Mouse (Mus musculus): Measurements from ENCODE around the gene Gm10762. TPM values are rescaled to one million over a fixed set of nuclear protein-coding genes. Genes with fewer than 3 reads are reported as not detected.
"Not testable (repeated sequence)": the region's sequence is repeated elsewhere in the genome, so short reads cannot be mapped to it uniquely, and the experiment has no call there.

The Gm10762 gene
- 19.8 and 20.0 TPM in 2 replicates for polyA plus RNA-seq (2014; fragmentation: Nextera tagmentation; extraction: Ambion mirVana)

GRCm38 (mm10) chr2:128967661-128968441, at the start of gene Gm10762:
Gene Gm10762 (minus strand): TSS chr2:128967725.
- H3K9me3 ChIP-seq (ENCODE audit: control insufficient read depth, low read length), result no peaks in the 10 kb centered on the region

GRCm38 (mm10) chr2:129008867-129009266, 41.3 kb upstream of the Gm10762 start:
- not testable (repeated sequence) for H3K27me3 ChIP-seq (ENCODE audit: control insufficient read depth, insufficient read depth, low read length); H3K9ac ChIP-seq (ENCODE audit: low read depth, low read length); H3K9me3 ChIP-seq (ENCODE audit: control insufficient read depth, low read length); ATAC-seq (ENCODE audit: low FRiP score); H3K36me3 ChIP-seq (ENCODE audit: control insufficient read depth, insufficient read depth, low read length); H3K4me1 ChIP-seq (replicated peaks; ENCODE audit: control insufficient read depth, insufficient read depth, low read length); H3K4me2 ChIP-seq (replicated peaks; ENCODE audit: low read depth, low read length); H3K27ac ChIP-seq (ENCODE audit: low read depth, low read length); H3K4me3 ChIP-seq (ENCODE audit: low read depth, low read length)
- DNase-seq (ENCODE audit: low spot score), result peak; percentile 5
- whole genome bisulfite sequencing, result 75% methylated on average over 2 of the region's 2 CpGs

More at GRCm38 (mm10) chr2:128967661-128968441, at the start of gene Gm10762:
- peak within 1 kb of the TSS; percentile 96 for H3K9ac ChIP-seq (ENCODE audit: low read depth, low read length)
- H3K36me3 ChIP-seq (ENCODE audit: control insufficient read depth, insufficient read depth, low read length), result no peaks in the 10 kb centered on the region
- peak within 1 kb of the TSS; percentile 32 for H3K4me2 ChIP-seq (replicated peaks; ENCODE audit: low read depth, low read length)
- WGBS, result 0% methylated on average over 72 of the region's 80 CpGs
- H3K27ac ChIP-seq (ENCODE audit: low read depth, low read length), result peak within 1 kb of the TSS; percentile 98
- 0 out of 2 replicates have a peak, but pooled peaks cover 2% of the 10 kb centered on the region for H3K4me1 ChIP-seq (replicated peaks; ENCODE audit: control insufficient read depth, insufficient read depth, low read length)
- DNase-seq (ENCODE audit: low spot score) (peak; percentile 82), ATAC-seq (ENCODE audit: low FRiP score) (peak; percentile 84)
- no peaks in the 10 kb centered on the region for H3K27me3 ChIP-seq (ENCODE audit: control insufficient read depth, insufficient read depth, low read length)
- peak within 1 kb of the TSS; percentile 61 for H3K4me3 ChIP-seq (ENCODE audit: low read depth, low read length)

- Histone ChIP-seq H3K9me3 (ENCODE audit: control insufficient read depth, low read length) (no peaks in the 10 kb centered on the region), H3K4me1 (replicated peaks; ENCODE audit: control insufficient read depth, insufficient read depth, low read length) (no peaks in the 10 kb centered on the region), H3K27me3 (ENCODE audit: control insufficient read depth, insufficient read depth, low read length) (no peaks in the 10 kb centered on the region), H3K36me3 (ENCODE audit: control insufficient read depth, insufficient read depth, low read length) (no peaks in the 10 kb centered on the region), H3K4me3 (ENCODE audit: low read depth, low read length) (no peak overlapping the region), H3K9ac (ENCODE audit: low read depth, low read length) (no peak overlapping the region), H3K4me2 (replicated peaks; ENCODE audit: low read depth, low read length) (no peak overlapping the region), H3K27ac (ENCODE audit: low read depth, low read length) (no peak overlapping the region)
- no peak for DNase-seq (ENCODE audit: low spot score)
- ATAC-seq (ENCODE audit: low FRiP score), result no peak
- WGBS, result 83% methylated on average over 4 of the region's 4 CpGs
Observed at GRCm38 (mm10) chr2:129006194-129006749, 38.7 kb upstream of the Gm10762 start.

GRCm38 (mm10) chr2:129004872-129005271, 37.3 kb upstream of the Gm10762 start:
- no peaks in the 10 kb centered on the region for H3K9me3 ChIP-seq (ENCODE audit: control insufficient read depth, low read length)
- no peaks in the 10 kb centered on the region for H3K4me1 ChIP-seq (replicated peaks; ENCODE audit: control insufficient read depth, insufficient read depth, low read length)
- H3K27ac ChIP-seq (ENCODE audit: low read depth, low read length), result no peak overlapping the region
- no peaks in the 10 kb centered on the region for H3K36me3 ChIP-seq (ENCODE audit: control insufficient read depth, insufficient read depth, low read length)
- H3K27me3 ChIP-seq (ENCODE audit: control insufficient read depth, insufficient read depth, low read length), result no peaks in the 10 kb centered on the region
- DNase-seq (ENCODE audit: low spot score) (no peak), ATAC-seq (ENCODE audit: low FRiP score) (no peak)
- H3K4me3 ChIP-seq (ENCODE audit: low read depth, low read length), result no peak overlapping the region
- no peak overlapping the region for H3K4me2 ChIP-seq (replicated peaks; ENCODE audit: low read depth, low read length)
- H3K9ac ChIP-seq (ENCODE audit: low read depth, low read length), result no peak overlapping the region

- WGBS, result 81% methylated on average over 3 of the region's 3 CpGs
- no peak for ATAC-seq (ENCODE audit: low FRiP score)
- H3K9me3 ChIP-seq (ENCODE audit: control insufficient read depth, low read length), result no peaks in the 10 kb centered on the region
Observed at GRCm38 (mm10) chr2:128984746-128985145, 17.2 kb upstream of the Gm10762 start.

GRCm38 (mm10) chr2:128975572-128975971, 8.0 kb upstream of the Gm10762 start:
- no peak overlapping the region for H3K4me2 ChIP-seq (replicated peaks; ENCODE audit: low read depth, low read length)
- no peak overlapping the region for H3K27ac ChIP-seq (ENCODE audit: low read depth, low read length)
- 84% methylated on average over 4 of the region's 4 CpGs for WGBS
- no peak overlapping the region for H3K9ac ChIP-seq (ENCODE audit: low read depth, low read length)
- H3K4me3 ChIP-seq (ENCODE audit: low read depth, low read length), result no peak overlapping the region
- no peaks in the 10 kb centered on the region for H3K36me3 ChIP-seq (ENCODE audit: control insufficient read depth, insufficient read depth, low read length)
- H3K27me3 ChIP-seq (ENCODE audit: control insufficient read depth, insufficient read depth, low read length), result no peaks in the 10 kb centered on the region
- ATAC-seq (ENCODE audit: low FRiP score), result no peak
- H3K4me1 ChIP-seq (replicated peaks; ENCODE audit: control insufficient read depth, insufficient read depth, low read length), result no peaks in the 10 kb centered on the region
- no peak for DNase-seq (ENCODE audit: low spot score)
- H3K9me3 ChIP-seq (ENCODE audit: control insufficient read depth, low read length), result no peaks in the 10 kb centered on the region

More at GRCm38 (mm10) chr2:128984746-128985145, 17.2 kb upstream of the Gm10762 start:
- no peak overlapping the region for H3K27ac ChIP-seq (ENCODE audit: low read depth, low read length)
- no peak overlapping the region for H3K4me2 ChIP-seq (replicated peaks; ENCODE audit: low read depth, low read length)
- H3K27me3 ChIP-seq (ENCODE audit: control insufficient read depth, insufficient read depth, low read length), result no peaks in the 10 kb centered on the region
- H3K4me1 ChIP-seq (replicated peaks; ENCODE audit: control insufficient read depth, insufficient read depth, low read length), result no peaks in the 10 kb centered on the region
- no peak for DNase-seq (ENCODE audit: low spot score)
- H3K9ac ChIP-seq (ENCODE audit: low read depth, low read length), result no peak overlapping the region
- no peaks in the 10 kb centered on the region for H3K36me3 ChIP-seq (ENCODE audit: control insufficient read depth, insufficient read depth, low read length)
- H3K4me3 ChIP-seq (ENCODE audit: low read depth, low read length), result no peak overlapping the region

GRCm38 (mm10) chr2:128972301-128972700, 4.8 kb upstream of the Gm10762 start:
- no peak overlapping the region for H3K4me2 ChIP-seq (replicated peaks; ENCODE audit: low read depth, low read length)
- no peak overlapping the region for H3K27ac ChIP-seq (ENCODE audit: low read depth, low read length)
- no peak overlapping the region for H3K4me3 ChIP-seq (ENCODE audit: low read depth, low read length)
- H3K36me3 ChIP-seq (ENCODE audit: control insufficient read depth, insufficient read depth, low read length), result no peaks in the 10 kb centered on the region
- H3K9ac ChIP-seq (ENCODE audit: low read depth, low read length), result no peak overlapping the region
- H3K4me1 ChIP-seq (replicated peaks; ENCODE audit: control insufficient read depth, insufficient read depth, low read length), result no peaks in the 10 kb centered on the region
- ATAC-seq (ENCODE audit: low FRiP score), result no peak
- H3K9me3 ChIP-seq (ENCODE audit: control insufficient read depth, low read length), result no peaks in the 10 kb centered on the region
- H3K27me3 ChIP-seq (ENCODE audit: control insufficient read depth, insufficient read depth, low read length), result no peaks in the 10 kb centered on the region
- DNase-seq (ENCODE audit: low spot score), result no peak

- Histone ChIP-seq H3K36me3 (ENCODE audit: control insufficient read depth, insufficient read depth, low read length) (no peaks in the 10 kb centered on the region), H3K27me3 (ENCODE audit: control insufficient read depth, insufficient read depth, low read length) (no peaks in the 10 kb centered on the region), H3K27ac (ENCODE audit: low read depth, low read length) (peak overlapping the region; percentile 98), H3K4me2 (replicated peaks; ENCODE audit: low read depth, low read length) (peak overlapping the region; percentile 32), H3K4me1 (replicated peaks; ENCODE audit: control insufficient read depth, insufficient read depth, low read length) (0 out of 2 replicates have a peak, but pooled peaks cover 2% of the 10 kb centered on the region), H3K9me3 (ENCODE audit: control insufficient read depth, low read length) (no peaks in the 10 kb centered on the region), H3K9ac (ENCODE audit: low read depth, low read length) (peak overlapping the region; percentile 96; the same call in 1 of the 2 replicates), H3K4me3 (ENCODE audit: low read depth, low read length) (peak overlapping the region; percentile 61)
- ATAC-seq (ENCODE audit: low FRiP score), result no peak
- DNase-seq (ENCODE audit: low spot score), result no peak
Observed at GRCm38 (mm10) chr2:128968475-128969083, 1.1 kb upstream of the Gm10762 start.
